Mouse (Mus musculus) thymus, postnatal 25 days (tissue): Measurements from ENCODE around the gene Atp11a.
A peak's percentile ranks its signal among the peaks of the same experiment; 100 is the strongest.

ENCODE experiments used
- DNase-seq: peaks from one replicate; pipeline ENCODE4 v3.0.0; 2022

Gene Atp11a

GRCm38 (mm10) chr8:12824562-12824961, 67.7 kb downstream of the Atp11a start:
- DNase-seq: no peak

- DNase-seq: no peak
These were observed 68.4 kb downstream of the Atp11a start for GRCm38 (mm10) chr8:12825236-12825635.

- no peak for DNase-seq
These were observed 68.9 kb downstream of the Atp11a start for GRCm38 (mm10) chr8:12825686-12826237.

- DNase-seq: no peak
These were observed 70.3 kb downstream of the Atp11a start for GRCm38 (mm10) chr8:12827124-12827523.

GRCm38 (mm10) chr8:12828298-12828697, 71.5 kb downstream of the Atp11a start:
- DNase-seq: no peak

- DNase-seq: no peak
These were observed 72.6 kb downstream of the Atp11a start for GRCm38 (mm10) chr8:12829381-12829780.

GRCm38 (mm10) chr8:12831659-12832589, 75.1 kb downstream of the Atp11a start:
- DNase-seq: no peak

GRCm38 (mm10) chr8:12833616-12834015, 76.8 kb downstream of the Atp11a start:
- DNase-seq: no peak

GRCm38 (mm10) chr8:12840834-12841233, 84.0 kb downstream of the Atp11a start:
- DNase-seq: no peak

- DNase-seq: no peak
These were observed 85.7 kb downstream of the Atp11a start for GRCm38 (mm10) chr8:12842342-12842995.

GRCm38 (mm10) chr8:12844347-12844950, 87.6 kb downstream of the Atp11a start:
- no peak for DNase-seq

- DNase-seq: no peak
These were observed 89.6 kb downstream of the Atp11a start for GRCm38 (mm10) chr8:12846447-12846846.

- DNase-seq: no peak
These were observed 94.4 kb downstream of the Atp11a start for GRCm38 (mm10) chr8:12851241-12851640.

- no peak for DNase-seq
These were observed 99.2 kb downstream of the Atp11a start for GRCm38 (mm10) chr8:12856038-12856437.

- no peak for DNase-seq
These were observed 106.2 kb downstream of the Atp11a start for GRCm38 (mm10) chr8:12863061-12863460.

- DNase-seq: no peak
These were observed 106.8 kb downstream of the Atp11a start for GRCm38 (mm10) chr8:12863608-12864007.

GRCm38 (mm10) chr8:12865790-12866189, 109.0 kb downstream of the Atp11a start:
- DNase-seq: no peak

- no peak for DNase-seq
These were observed 112.8 kb downstream of the Atp11a start for GRCm38 (mm10) chr8:12869661-12870060.

GRCm38 (mm10) chr8:12870656-12871055, 113.8 kb downstream of the Atp11a start:
- DNase-seq: no peak

- no peak for DNase-seq
These were observed 114.6 kb downstream of the Atp11a start for GRCm38 (mm10) chr8:12871461-12871860.

GRCm38 (mm10) chr8:12872983-12873356, 116.2 kb downstream of the Atp11a start:
- DNase-seq: no peak

- DNase-seq: peak; percentile 73
These were observed 116.7 kb downstream of the Atp11a start, which contains the start of gene Mcf2l for GRCm38 (mm10) chr8:12873357-12874046. Gene Mcf2l (plus strand): TSS chr8:12873806.
